Mouse (Mus musculus) megakaryocyte, embryonic 14.5 days (primary cell): ENCODE measurements around the gene Paxx.

Source experiments
- FLI1 ChIP-seq: IDR thresholded peaks from 2 replicates; pipeline ENCODE4 v1.6.1; 2012; ENCODE audit warnings: low read length, inconsistent platforms, mixed read lengths
- GATA1 ChIP-seq: IDR thresholded peaks from 3 replicates; pipeline ENCODE4 v1.6.1; 2012; ENCODE audit warnings: mixed read lengths, low read length, inconsistent platforms, borderline replicate concordance

GRCm38 (mm10) chr2:25457022-25457896, 3.6 kb downstream of the Paxx start:
- TF ChIP-seq GATA1 (no peak), FLI1 (no peak)
